Mouse (Mus musculus): ENCODE measurements at regions not wholly inside any gene's neighbourhood (a gene's known extent, or its start where the extent isn't known, plus 50 kb on each side); places are given as distances from the start of the nearest gene placed in this dataset.

- 16% methylated on average over 2 of the region's 2 CpGs for WGBS (ENCODE audit: insufficient replicate concordance)
- peak overlapping the region in 1 of 2 experiments; percentile 30; a peak in 2 of 4 replicates for H3K4me3 ChIP-seq (ENCODE audit: insufficient read depth in 1 of 2, low read depth in 2 of 2, low read length in 2 of 2)
- DNase-seq (ENCODE audit: low read depth in 3 of 3, low spot score in 3 of 3) (peak; percentile 88 to 93 (median 92)), ATAC-seq (ENCODE audit: insufficient read depth) (peak; percentile 100)
- peak overlapping the region; percentile 98 for H3K27ac ChIP-seq
- H3K9me3 ChIP-seq (ENCODE audit: control insufficient read depth, low read length): no peaks in the 10 kb centered on the region
- peaks cover 3% of the 10 kb centered on the region for H3K36me3 ChIP-seq (replicated peaks; ENCODE audit: control insufficient read depth, insufficient read depth, low read depth)
- H3K9ac ChIP-seq (replicated peaks): peak overlapping the region; percentile 60
- H3K4me2 ChIP-seq (ENCODE audit: low read depth): peak overlapping the region; percentile 67
- H3K27me3 ChIP-seq (ENCODE audit: control insufficient read depth, insufficient read depth, low read length): no peaks in the 10 kb centered on the region
- TF ChIP-seq EP300 (IDR thresholded peaks at IDR 0.05; ENCODE audit: low read depth): peak; percentile 95
- no peak for TF ChIP-seq CTCF (IDR thresholded peaks at IDR 0.05; ENCODE audit: low read depth)
- H3K4me1 ChIP-seq (replicated peaks; ENCODE audit: control insufficient read depth in 2 of 2, insufficient read depth in 2 of 2, low read length in 1 of 2): peaks cover 35 to 37% of the 10 kb centered on the region in 2 experiments
Measured at GRCm38 (mm10) chr1:23282215-23282869, 115.2 kb downstream of the Ogfrl1 start.

GRCm38 (mm10) chr1:23279827-23280226 is 117.7 kb downstream of the Ogfrl1 start:
- Histone ChIP-seq H3K4me1 (replicated peaks; ENCODE audit: control insufficient read depth in 2 of 2, insufficient read depth in 2 of 2, low read length in 1 of 2) (peaks cover 32 to 35% of the 10 kb centered on the region in 2 experiments), H3K9me3 (ENCODE audit: control insufficient read depth, low read length) (no peaks in the 10 kb centered on the region), H3K36me3 (replicated peaks; ENCODE audit: control insufficient read depth, insufficient read depth, low read depth) (peaks cover 3% of the 10 kb centered on the region), H3K9ac (replicated peaks) (no peak overlapping the region), H3K27ac (0 out of 2 replicates have a peak overlapping the region, but pooled peaks have one; percentile 2), H3K27me3 (ENCODE audit: control insufficient read depth, insufficient read depth, low read length) (no peaks in the 10 kb centered on the region), H3K4me3 (ENCODE audit: insufficient read depth in 1 of 2, low read depth in 2 of 2, low read length in 2 of 2) (no peak overlapping the region), H3K4me2 (ENCODE audit: low read depth) (no peak overlapping the region)
- ATAC-seq (ENCODE audit: insufficient read depth) (no peak), DNase-seq (ENCODE audit: low read depth in 3 of 3, low spot score in 3 of 3) (no peak)
- TF ChIP-seq EP300 (IDR thresholded peaks at IDR 0.05; ENCODE audit: low read depth): no peak
- TF ChIP-seq CTCF (IDR thresholded peaks at IDR 0.05; ENCODE audit: low read depth): no peak
- 79% methylated on average over 2 of the region's 2 CpGs for WGBS (ENCODE audit: insufficient replicate concordance)

- Histone ChIP-seq H3K27me3 (ENCODE audit: control insufficient read depth, insufficient read depth, low read length) (no peaks in the 10 kb centered on the region), H3K4me1 (replicated peaks; ENCODE audit: control insufficient read depth in 2 of 2, insufficient read depth in 2 of 2, low read length in 1 of 2) (0 out of 4 replicates have a peak, but pooled peaks cover 0 to 2% of the 10 kb centered on the region in 2 experiments), H3K36me3 (replicated peaks; ENCODE audit: control insufficient read depth, insufficient read depth, low read depth) (peaks cover 4% of the 10 kb centered on the region), H3K27ac (no peak overlapping the region), H3K9ac (replicated peaks) (no peak overlapping the region), H3K4me2 (ENCODE audit: low read depth) (no peak overlapping the region), H3K9me3 (ENCODE audit: control insufficient read depth, low read length) (no peaks in the 10 kb centered on the region), H3K4me3 (ENCODE audit: insufficient read depth in 1 of 2, low read depth in 2 of 2, low read length in 2 of 2) (no peak overlapping the region)
- DNase-seq (ENCODE audit: low read depth in 3 of 3, low spot score in 3 of 3) (no peak), ATAC-seq (ENCODE audit: insufficient read depth) (no peak)
- no peak for TF ChIP-seq CTCF (IDR thresholded peaks at IDR 0.05; ENCODE audit: low read depth)
- TF ChIP-seq EP300 (IDR thresholded peaks at IDR 0.05; ENCODE audit: low read depth): no peak
- WGBS (ENCODE audit: insufficient replicate concordance): 41% methylated on average over 6 of the region's 6 CpGs
Measured at GRCm38 (mm10) chr1:23272077-23272476, 125.5 kb downstream of the Ogfrl1 start.

- H3K9ac ChIP-seq (replicated peaks): no peak overlapping the region
- 65% methylated on average over 6 of the region's 6 CpGs for WGBS (ENCODE audit: insufficient replicate concordance)
- H3K36me3 ChIP-seq (replicated peaks; ENCODE audit: control insufficient read depth, insufficient read depth, low read depth): peaks cover 4% of the 10 kb centered on the region; the same call in 1 of the 2 replicates
- H3K4me3 ChIP-seq (ENCODE audit: insufficient read depth in 1 of 2, low read depth in 2 of 2, low read length in 2 of 2): no peak overlapping the region
- no peaks in the 10 kb centered on the region for H3K27me3 ChIP-seq (ENCODE audit: control insufficient read depth, insufficient read depth, low read length)
- TF ChIP-seq EP300 (IDR thresholded peaks at IDR 0.05; ENCODE audit: low read depth): no peak
- TF ChIP-seq CTCF (IDR thresholded peaks at IDR 0.05; ENCODE audit: low read depth): no peak
- H3K9me3 ChIP-seq (ENCODE audit: control insufficient read depth, low read length): no peaks in the 10 kb centered on the region
- no peak overlapping the region for H3K27ac ChIP-seq
- H3K4me2 ChIP-seq (ENCODE audit: low read depth): no peak overlapping the region
- no peak for ATAC-seq (ENCODE audit: insufficient read depth)
- 0 out of 4 replicates have a peak, but pooled peaks cover 0 to 2% of the 10 kb centered on the region in 2 experiments for H3K4me1 ChIP-seq (replicated peaks; ENCODE audit: control insufficient read depth in 2 of 2, insufficient read depth in 2 of 2, low read length in 1 of 2)
- DNase-seq (ENCODE audit: low read depth in 3 of 3, low spot score in 3 of 3): no peak
Measured at GRCm38 (mm10) chr1:23270910-23271822, 126.4 kb downstream of the Ogfrl1 start.

- Histone ChIP-seq H3K4me2 (ENCODE audit: low read depth) (no peak overlapping the region), H3K9me3 (ENCODE audit: control insufficient read depth, low read length) (no peaks in the 10 kb centered on the region), H3K27me3 (ENCODE audit: control insufficient read depth, insufficient read depth, low read length) (no peaks in the 10 kb centered on the region), H3K4me1 (replicated peaks; ENCODE audit: control insufficient read depth in 2 of 2, insufficient read depth in 2 of 2, low read length in 1 of 2) (0 out of 4 replicates have a peak, but pooled peaks cover 0 to 7% of the 10 kb centered on the region in 2 experiments), H3K27ac (no peak overlapping the region), H3K36me3 (replicated peaks; ENCODE audit: control insufficient read depth, insufficient read depth, low read depth) (peaks cover 4% of the 10 kb centered on the region; the same call in 1 of the 2 replicates), H3K4me3 (ENCODE audit: insufficient read depth in 1 of 2, low read depth in 2 of 2, low read length in 2 of 2) (no peak overlapping the region), H3K9ac (replicated peaks) (no peak overlapping the region)
- peak; percentile 45; the same call in 1 of the 2 replicates for ATAC-seq (ENCODE audit: insufficient read depth)
- TF ChIP-seq EP300 (IDR thresholded peaks at IDR 0.05; ENCODE audit: low read depth) (no peak), CTCF (IDR thresholded peaks at IDR 0.05; ENCODE audit: low read depth) (no peak)
- no peak for DNase-seq (ENCODE audit: low read depth in 3 of 3, low spot score in 3 of 3)
Measured at GRCm38 (mm10) chr1:23268062-23268461, 129.5 kb downstream of the Ogfrl1 start.
